In the genomic region with DNA sequence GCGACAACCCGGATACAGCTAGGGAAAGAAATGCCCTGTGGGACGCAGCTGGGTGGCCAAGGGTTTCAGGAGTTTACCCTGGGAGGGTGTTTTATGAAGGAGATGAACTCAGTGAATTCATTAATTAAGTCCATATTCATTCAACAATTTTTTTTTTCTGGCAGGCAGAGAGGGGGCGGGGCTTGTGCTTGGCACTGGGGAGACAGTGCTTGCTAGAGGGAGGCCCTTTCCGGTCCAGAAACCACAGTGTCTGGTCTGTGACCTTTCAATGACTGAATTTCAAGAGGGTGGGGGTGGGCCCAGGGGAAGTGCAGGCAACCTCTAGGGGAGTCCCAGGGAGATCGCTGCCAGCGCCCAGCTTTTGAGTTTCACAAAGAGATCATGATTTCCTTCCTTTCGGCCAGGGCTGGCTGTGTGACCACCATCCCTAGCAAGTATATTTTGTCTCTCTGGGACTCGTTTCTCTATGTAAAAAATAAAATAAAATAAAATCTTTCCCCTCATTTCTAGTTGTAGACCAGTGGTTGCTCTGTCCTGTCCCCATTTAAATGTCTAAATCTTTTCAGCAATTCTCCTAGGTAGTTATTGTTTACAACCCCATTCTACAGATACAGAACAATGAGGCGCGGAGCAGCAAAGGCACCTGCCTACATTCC, we compare ENCODE assay signal across 8 mouse cellular contexts. TPM values are rescaled to one million over a fixed set of nuclear protein-coding genes. Genes with fewer than 3 reads are reported as not detected.
DNase-seq lines count a peak whose midpoint lies in the region; ATAC-seq and TF ChIP-seq lines count a peak whose summit lies in the region.

No protein-coding gene starts in this region.

- WGBS in embryonic facial prominence, embryonic 13.5 days = 8% methylated on average over 11 of the region's 11 CpGs
- WGBS in heart, embryonic 14.5 days = 8% methylated on average over 11 of the region's 11 CpGs
- 3% methylated on average over 11 of the region's 11 CpGs for WGBS in kidney, embryonic 15.5 days
- WGBS in liver, embryonic 16.5 days (ENCODE audit: insufficient replicate concordance) = 2% methylated on average over 11 of the region's 11 CpGs
- 2% methylated on average over 11 of the region's 11 CpGs for WGBS in neural tube, embryonic 12.5 days

- peaks cover 17% of the 10 kb centered on the region for H3K9me3 ChIP-seq in CH12.LX (replicated peaks; ENCODE audit: low read length)
- no peaks in the 10 kb centered on the region for H3K9me3 ChIP-seq in embryonic facial prominence, embryonic 13.5 days
- H3K9me3 ChIP-seq in heart, embryonic 14.5 days (ENCODE audit: control insufficient read depth, low read length) = no peaks in the 10 kb centered on the region
- H3K9me3 ChIP-seq in kidney, embryonic 15.5 days (replicated peaks) = no peaks in the 10 kb centered on the region
- H3K9me3 ChIP-seq in liver, embryonic 16.5 days (replicated peaks; ENCODE audit: control insufficient read depth, low read length) = no peaks in the 10 kb centered on the region
- H3K9me3 ChIP-seq in neural tube, embryonic 12.5 days = no peaks in the 10 kb centered on the region

- in situ Hi-C loops in CH12.LX (cut with MboI; ENCODE audit: low pct_ligation_motif_present, low pct_unique_long_range_greater_than_20kb, low sequenced_read_pairs) = no loop called here

- H3K4me3 ChIP-seq in CH12.LX (replicated peaks in 1 of 3; ENCODE audit: low read depth in 2 of 3, low read length in 2 of 3, poor library complexity in 1 of 3) = peak overlapping the region in 1 of 3 experiments; percentile 22
- H3K4me3 ChIP-seq in embryonic facial prominence, embryonic 13.5 days = no peak overlapping the region
- H3K4me3 ChIP-seq in heart, embryonic 14.5 days (ENCODE audit: control insufficient read depth in 1 of 2, insufficient read depth in 1 of 2, low read depth in 1 of 2, low read length in 2 of 2) = no peak overlapping the region
- peak overlapping the region; percentile 24 for H3K4me3 ChIP-seq in kidney, embryonic 15.5 days (replicated peaks)
- no peak overlapping the region for H3K4me3 ChIP-seq in liver, embryonic 16.5 days (ENCODE audit: low read depth, low read length)
- no peak overlapping the region for H3K4me3 ChIP-seq in neural tube, embryonic 12.5 days

- peak; percentile 65 for TF ChIP-seq EP300 in CH12.LX (IDR thresholded peaks at IDR 0.05; ENCODE audit: low read length)

- no peak for ATAC-seq in embryonic facial prominence, embryonic 13.5 days (ENCODE audit: insufficient number of reproducible peaks, insufficient read depth, low FRiP score, low TSS enrichment, low read depth)
- ATAC-seq in heart, embryonic 14.5 days (ENCODE audit: insufficient number of reproducible peaks, insufficient read depth, low FRiP score, low read depth) = peak; percentile 65
- peak; percentile 82 for ATAC-seq in kidney, embryonic 15.5 days (replicated peaks; ENCODE audit: low FRiP score)
- peak; percentile 74 for ATAC-seq in liver, embryonic 16.5 days (ENCODE audit: low read depth)
- peak; percentile 56; the same call in 1 of the 2 replicates for ATAC-seq in neural tube, embryonic 12.5 days (ENCODE audit: low FRiP score, low read depth)
- ATAC-seq in erythroid progenitor cell, adult 5-6 weeks (replicated peaks; ENCODE audit: low FRiP score, poor library complexity, severe bottlenecking) = no peak

- TF ChIP-seq CTCF in CH12.LX (conservative IDR thresholded peaks at IDR 0.05 in 1 of 2, IDR thresholded peaks at IDR 0.05 in 1 of 2; ENCODE audit: low read depth in 2 of 2, low read length in 2 of 2) = no peak

- dilution Hi-C loops in CH12.LX (cut with MboI; ENCODE audit: extremely low pct_ligation_motif_present, extremely low pct_unique_long_range_greater_than_20kb, low sequenced_read_pairs) = no loop called here

- no peak for TF ChIP-seq RAD21 in CH12.LX (IDR thresholded peaks at IDR 0.05; ENCODE audit: low read depth, low read length)

- peak; percentile 82 for DNase-seq in CH12.LX (ENCODE audit: extremely low read depth)
- peak; percentile 61 for DNase-seq in ZHBTc4 (ENCODE audit: low read depth, low spot score)

- no peak overlapping the region for H3K9ac ChIP-seq in CH12.LX (ENCODE audit: insufficient read depth, low read depth)
- H3K9ac ChIP-seq in embryonic facial prominence, embryonic 13.5 days = peak overlapping the region; percentile 40; the same call in 1 of the 2 replicates
- no peak overlapping the region for H3K9ac ChIP-seq in heart, embryonic 14.5 days (ENCODE audit: low read length)
- H3K9ac ChIP-seq in kidney, embryonic 15.5 days = 0 out of 2 replicates have a peak overlapping the region, but pooled peaks have one; percentile 14
- no peak overlapping the region for H3K9ac ChIP-seq in liver, embryonic 16.5 days (ENCODE audit: low read depth, low read length)
- peak overlapping the region; percentile 26; the same call in 1 of the 2 replicates for H3K9ac ChIP-seq in neural tube, embryonic 12.5 days

- no peaks in the 10 kb centered on the region for H3K36me3 ChIP-seq in CH12.LX (replicated peaks in 1 of 2; ENCODE audit: control insufficient read depth in 1 of 2, insufficient read depth in 1 of 2, low read length in 1 of 2)
- no peaks in the 10 kb centered on the region for H3K36me3 ChIP-seq in embryonic facial prominence, embryonic 13.5 days
- H3K36me3 ChIP-seq in heart, embryonic 14.5 days (ENCODE audit: control insufficient read depth, insufficient read depth, low read length) = no peaks in the 10 kb centered on the region
- H3K36me3 ChIP-seq in kidney, embryonic 15.5 days = peaks cover 6% of the 10 kb centered on the region; the same call in 1 of the 2 replicates
- no peaks in the 10 kb centered on the region for H3K36me3 ChIP-seq in liver, embryonic 16.5 days (ENCODE audit: control insufficient read depth, insufficient read depth)
- H3K36me3 ChIP-seq in neural tube, embryonic 12.5 days = no peaks in the 10 kb centered on the region

- TF ChIP-seq POLR2A in CH12.LX (IDR thresholded peaks at IDR 0.05; ENCODE audit: low read depth, low read length) = no peak

- peak overlapping the region; percentile 85 for H3K4me2 ChIP-seq in CH12.LX (ENCODE audit: insufficient read depth, low read depth, poor library complexity, severe bottlenecking)
- H3K4me2 ChIP-seq in embryonic facial prominence, embryonic 13.5 days = peak overlapping the region; percentile 48
- H3K4me2 ChIP-seq in heart, embryonic 14.5 days (ENCODE audit: low read length) = peak overlapping the region; percentile 58
- peak overlapping the region; percentile 56 for H3K4me2 ChIP-seq in kidney, embryonic 15.5 days
- H3K4me2 ChIP-seq in liver, embryonic 16.5 days (ENCODE audit: low read depth, low read length) = peak overlapping the region; percentile 28
- H3K4me2 ChIP-seq in neural tube, embryonic 12.5 days (replicated peaks) = peak overlapping the region; percentile 50

- peaks cover 7 to 31% of the 10 kb centered on the region in 2 experiments; a peak in 3 of 4 replicates for H3K4me1 ChIP-seq in CH12.LX (ENCODE audit: control insufficient read depth in 1 of 2, insufficient read depth in 2 of 2)
- peaks cover 38% of the 10 kb centered on the region for H3K4me1 ChIP-seq in embryonic facial prominence, embryonic 13.5 days
- H3K4me1 ChIP-seq in heart, embryonic 14.5 days (ENCODE audit: control insufficient read depth in 2 of 2, insufficient read depth in 2 of 2, low read length in 2 of 2) = peaks cover 24 to 25% of the 10 kb centered on the region in 2 experiments
- peaks cover 89% of the 10 kb centered on the region for H3K4me1 ChIP-seq in kidney, embryonic 15.5 days
- H3K4me1 ChIP-seq in liver, embryonic 16.5 days (ENCODE audit: control insufficient read depth, low read depth, low read length) = peaks cover 6% of the 10 kb centered on the region
- peaks cover 51% of the 10 kb centered on the region for H3K4me1 ChIP-seq in neural tube, embryonic 12.5 days

- H3K27ac ChIP-seq in CH12.LX (ENCODE audit: insufficient read depth, low read depth) = no peak overlapping the region
- H3K27ac ChIP-seq in embryonic facial prominence, embryonic 13.5 days = no peak overlapping the region
- peak overlapping the region; percentile 54 to 66; a peak in 2 of 4 replicates for H3K27ac ChIP-seq in heart, embryonic 14.5 days (replicated peaks in 1 of 2; ENCODE audit: control insufficient read depth in 1 of 2, insufficient read depth in 1 of 2, low read depth in 2 of 2, low read length in 2 of 2)
- peak overlapping the region; percentile 97 for H3K27ac ChIP-seq in kidney, embryonic 15.5 days
- peak overlapping the region; percentile 69 for H3K27ac ChIP-seq in liver, embryonic 16.5 days (ENCODE audit: low read length)
- peak overlapping the region; percentile 88 for H3K27ac ChIP-seq in neural tube, embryonic 12.5 days

- H3K79me2 ChIP-seq in CH12.LX (replicated peaks; ENCODE audit: control insufficient read depth, extremely low read depth, insufficient read depth, poor library complexity, severe bottlenecking) = no peaks in the 10 kb centered on the region

- peaks cover 94% of the 10 kb centered on the region for H3K27me3 ChIP-seq in CH12.LX (replicated peaks)
- peaks cover 44% of the 10 kb centered on the region for H3K27me3 ChIP-seq in embryonic facial prominence, embryonic 13.5 days
- H3K27me3 ChIP-seq in heart, embryonic 14.5 days (ENCODE audit: control insufficient read depth, insufficient read depth, low read length) = peaks cover 43% of the 10 kb centered on the region
- H3K27me3 ChIP-seq in kidney, embryonic 15.5 days = no peaks in the 10 kb centered on the region
- peaks cover 26% of the 10 kb centered on the region for H3K27me3 ChIP-seq in liver, embryonic 16.5 days (ENCODE audit: control insufficient read depth, insufficient read depth, low read depth, low read length)
- H3K27me3 ChIP-seq in neural tube, embryonic 12.5 days (replicated peaks) = 0 out of 2 replicates have a peak, but pooled peaks cover 7% of the 10 kb centered on the region

RNA-seq across cellular contexts. Expression of a gene that starts 9.8 kb away (rescaled TPM):
- 0.04 and 0.13 TPM in 2 replicates for total RNA-seq in CH12.LX (2012; rRNA removed)
- total RNA-seq in CH12.LX (2014; rRNA removed) = not detected in 2 replicates
- not detected in 2 replicates for polyA plus RNA-seq in CH12.LX (2012; ENCODE audit: insufficient read length, low read depth)
- polyA plus RNA-seq in embryonic facial prominence, embryonic 13.5 days (2015; fragmentation: Nextera tagmentation; extraction: Ambion mirVana) = 2.4 and 2.5 TPM in 2 replicates
- polyA plus RNA-seq in heart, embryonic 14.5 days (2014; fragmentation: Nextera tagmentation; extraction: Ambion mirVana) = 1.1 and 1.4 TPM in 2 replicates
- 7.6 and 8.3 TPM in 2 replicates for polyA plus RNA-seq in kidney, embryonic 15.5 days (2015; fragmentation: Nextera tagmentation; extraction: Ambion mirVana)
- 1.5 and 1.6 TPM in 2 replicates for polyA plus RNA-seq in liver, embryonic 16.5 days (2015; fragmentation: Nextera tagmentation; extraction: Ambion mirVana)
- polyA plus RNA-seq in neural tube, embryonic 12.5 days (2016; fragmentation: Nextera tagmentation; extraction: Ambion mirVana) = 9.2 and 11.7 TPM in 2 replicates
- total RNA-seq in erythroid progenitor cell, adult 5-6 weeks (2015; ENCODE audit: low replicate concordance) = 0.42 TPM in 1 of 2 replicates, not detected in the other
- 0.30 TPM in 1 of 2 replicates, not detected in the other for total RNA-seq in erythroid progenitor cell, adult 5-6 weeks (2017; ENCODE audit: low replicate concordance)

RNA-seq across cellular contexts. Expression of a gene that starts 29.5 kb away (rescaled TPM):
- total RNA-seq in CH12.LX (2012; rRNA removed) (12.3 and 19.7 TPM in 2 replicates), CH12.LX (2014; rRNA removed) (8.8 and 10.2 TPM in 2 replicates)
- polyA plus RNA-seq in CH12.LX (2012; ENCODE audit: insufficient read length, low read depth) = 20.2 and 26.8 TPM in 2 replicates
- polyA plus RNA-seq in embryonic facial prominence, embryonic 13.5 days (2015; fragmentation: Nextera tagmentation; extraction: Ambion mirVana) = 15.3 and 19.1 TPM in 2 replicates
- polyA plus RNA-seq in heart, embryonic 14.5 days (2014; fragmentation: Nextera tagmentation; extraction: Ambion mirVana) = 17.1 and 19.2 TPM in 2 replicates
- 21.6 and 23.8 TPM in 2 replicates for polyA plus RNA-seq in kidney, embryonic 15.5 days (2015; fragmentation: Nextera tagmentation; extraction: Ambion mirVana)
- 8.2 and 10.0 TPM in 2 replicates for polyA plus RNA-seq in liver, embryonic 16.5 days (2015; fragmentation: Nextera tagmentation; extraction: Ambion mirVana)
- 15.6 and 15.8 TPM in 2 replicates for polyA plus RNA-seq in neural tube, embryonic 12.5 days (2016; fragmentation: Nextera tagmentation; extraction: Ambion mirVana)
- total RNA-seq in erythroid progenitor cell, adult 5-6 weeks (2015; ENCODE audit: low replicate concordance) = 2.9 and 3.2 TPM in 2 replicates
- total RNA-seq in erythroid progenitor cell, adult 5-6 weeks (2017; ENCODE audit: low replicate concordance) = 3.7 and 5.0 TPM in 2 replicates

Comparison
In these comparisons a context has a peak if more than half of its experiments do, and no peak if none do; other contexts are left out.
1. H3K27ac ChIP-seq: peak in heart, embryonic 14.5 days (2 of 2), kidney, embryonic 15.5 days (single experiment), liver, embryonic 16.5 days (single experiment) and neural tube, embryonic 12.5 days (single experiment); none in CH12.LX (single experiment) and embryonic facial prominence, embryonic 13.5 days (single experiment).
2. H3K4me2 ChIP-seq: peak in every context shown above with its lines; median percentile 85 in CH12.LX; 58 in heart, embryonic 14.5 days; 56 in kidney, embryonic 15.5 days; 50 in neural tube, embryonic 12.5 days; 48 in embryonic facial prominence, embryonic 13.5 days; 28 in liver, embryonic 16.5 days.
3. H3K9ac ChIP-seq: peak in embryonic facial prominence, embryonic 13.5 days (single experiment), kidney, embryonic 15.5 days (single experiment) and neural tube, embryonic 12.5 days (single experiment); none in CH12.LX (single experiment), heart, embryonic 14.5 days (single experiment) and liver, embryonic 16.5 days (single experiment).
4. ATAC-seq: peak in heart, embryonic 14.5 days (single experiment), kidney, embryonic 15.5 days (single experiment), liver, embryonic 16.5 days (single experiment) and neural tube, embryonic 12.5 days (single experiment); none in embryonic facial prominence, embryonic 13.5 days (single experiment) and erythroid progenitor cell, adult 5-6 weeks (single experiment).